Mouse (Mus musculus): Measurements from ENCODE around the gene Gadd45g. TPM values are rescaled to one million over a fixed set of nuclear protein-coding genes. Genes with fewer than 3 reads are reported as not detected.

Gadd45g gene
- polyA plus RNA-seq, 1 experiment = 180 TPM

DNA sequence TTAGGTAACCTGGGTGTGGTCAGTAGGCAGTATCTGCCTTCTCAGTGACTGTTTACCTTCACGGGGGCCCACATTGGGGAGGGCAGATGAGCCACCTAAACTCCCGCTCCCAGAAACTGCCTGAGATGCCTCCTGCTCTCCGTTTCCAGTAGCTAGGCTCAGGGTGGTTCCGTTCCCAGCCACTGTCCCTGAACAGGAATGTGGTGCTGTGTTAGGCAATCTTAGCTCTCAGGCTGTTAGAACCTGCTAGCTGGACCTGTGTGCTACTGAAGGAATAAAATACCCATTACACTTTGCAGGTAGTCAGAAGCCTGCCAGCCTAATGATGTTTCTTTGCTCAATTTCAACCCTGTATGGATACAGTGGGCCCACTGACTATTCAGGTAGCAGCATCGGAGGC is 37.8 kb downstream of the Gadd45g start:
- no peak for TF ChIP-seq CTCF (IDR thresholded peaks at IDR 0.05; ENCODE audit: control insufficient read depth, insufficient read depth, insufficient read length)
- Histone ChIP-seq H3K36me3 (ENCODE audit: control insufficient read depth, insufficient read depth) (no peaks in the 10 kb centered on the region), H3K79me2 (ENCODE audit: control insufficient read depth, insufficient read depth) (no peaks in the 10 kb centered on the region), H3ac (ENCODE audit: control insufficient read depth, insufficient read length, low read depth) (no peak overlapping the region), H3K27me3 (ENCODE audit: control insufficient read depth, insufficient read depth, insufficient read length) (no peaks in the 10 kb centered on the region), H3K4me3 (ENCODE audit: insufficient read depth, poor library complexity, severe bottlenecking) (no peak overlapping the region), H3K79me3 (ENCODE audit: low read depth) (no peaks in the 10 kb centered on the region)

DNA sequence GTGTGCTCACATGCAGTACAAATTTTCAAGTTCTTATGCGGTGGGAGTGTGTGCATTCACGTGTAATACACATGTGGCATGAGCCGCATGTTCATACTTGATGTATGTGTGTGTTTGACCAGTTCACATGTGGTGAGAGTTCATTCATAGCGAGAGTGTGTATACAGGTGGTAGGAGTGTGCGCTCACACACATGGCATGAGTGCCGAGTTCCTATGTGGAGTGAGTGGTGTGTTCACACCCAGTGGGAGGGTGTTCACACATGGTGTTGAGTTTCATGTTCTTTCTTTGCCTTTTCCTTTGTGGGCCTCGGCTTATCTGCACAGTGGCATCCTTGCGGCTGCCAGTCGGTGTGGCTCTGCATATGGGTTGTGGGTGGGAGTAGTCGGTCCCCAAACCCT is 39.1 kb downstream of the Gadd45g start:
- H3K79me3 ChIP-seq (ENCODE audit: low read depth) = no peaks in the 10 kb centered on the region
- no peaks in the 10 kb centered on the region for H3K27me3 ChIP-seq (ENCODE audit: control insufficient read depth, insufficient read depth, insufficient read length)
- H3K79me2 ChIP-seq (ENCODE audit: control insufficient read depth, insufficient read depth) = no peaks in the 10 kb centered on the region
- no peak overlapping the region for H3ac ChIP-seq (ENCODE audit: control insufficient read depth, insufficient read length, low read depth)
- H3K4me3 ChIP-seq (ENCODE audit: insufficient read depth, poor library complexity, severe bottlenecking) = no peak overlapping the region
- no peak for TF ChIP-seq USF1 (IDR thresholded peaks at IDR 0.05; ENCODE audit: low read depth)
- TF ChIP-seq MYOD1 (IDR thresholded peaks at IDR 0.05; ENCODE audit: control insufficient read depth, insufficient read length, low read depth) = peak; percentile 25
- no peak for TF ChIP-seq FOSL1 (IDR thresholded peaks at IDR 0.05; ENCODE audit: insufficient read depth, low read length, poor library complexity, severe bottlenecking)
- TF ChIP-seq CEBPB (IDR thresholded peaks at IDR 0.05; ENCODE audit: low read depth) = no peak
- H3K36me3 ChIP-seq (ENCODE audit: control insufficient read depth, insufficient read depth) = no peaks in the 10 kb centered on the region

DNA sequence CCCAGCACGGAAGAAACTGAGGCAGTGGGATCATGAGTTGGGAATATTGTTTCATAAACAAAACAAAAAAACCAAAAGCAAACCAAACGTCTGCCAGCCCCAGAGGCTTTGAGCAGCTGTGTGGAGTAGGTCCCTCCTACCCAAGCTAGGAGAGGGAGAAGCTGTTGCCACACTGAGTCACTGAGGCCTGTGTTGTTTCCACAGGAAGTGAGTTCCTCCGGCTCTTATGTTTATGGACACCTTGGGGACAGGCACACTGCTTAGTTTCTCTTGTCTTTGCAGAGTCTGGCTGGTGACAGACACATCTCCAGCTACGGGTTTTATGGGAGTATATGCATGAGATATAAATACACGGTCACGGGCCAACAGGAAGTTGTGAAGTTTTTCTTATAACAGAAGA is 39.6 kb downstream of the Gadd45g start:
- no peaks in the 10 kb centered on the region for H3K27me3 ChIP-seq (ENCODE audit: control insufficient read depth, insufficient read depth, insufficient read length)
- no peaks in the 10 kb centered on the region for H3K79me3 ChIP-seq (ENCODE audit: low read depth)
- H3ac ChIP-seq (ENCODE audit: control insufficient read depth, insufficient read length, low read depth) = no peak overlapping the region
- no peaks in the 10 kb centered on the region for H3K79me2 ChIP-seq (ENCODE audit: control insufficient read depth, insufficient read depth)
- no peaks in the 10 kb centered on the region for H3K36me3 ChIP-seq (ENCODE audit: control insufficient read depth, insufficient read depth)
- peak; percentile 74 for TF ChIP-seq MYOD1 (IDR thresholded peaks at IDR 0.05; ENCODE audit: control insufficient read depth, insufficient read length, low read depth)
- peak; percentile 39 for TF ChIP-seq MAX (IDR thresholded peaks at IDR 0.05)
- no peak for TF ChIP-seq USF1 (IDR thresholded peaks at IDR 0.05; ENCODE audit: low read depth)
- TF ChIP-seq FOSL1 (IDR thresholded peaks at IDR 0.05; ENCODE audit: insufficient read depth, low read length, poor library complexity, severe bottlenecking) = peak; percentile 67
- H3K4me3 ChIP-seq (ENCODE audit: insufficient read depth, poor library complexity, severe bottlenecking) = no peak overlapping the region

DNA sequence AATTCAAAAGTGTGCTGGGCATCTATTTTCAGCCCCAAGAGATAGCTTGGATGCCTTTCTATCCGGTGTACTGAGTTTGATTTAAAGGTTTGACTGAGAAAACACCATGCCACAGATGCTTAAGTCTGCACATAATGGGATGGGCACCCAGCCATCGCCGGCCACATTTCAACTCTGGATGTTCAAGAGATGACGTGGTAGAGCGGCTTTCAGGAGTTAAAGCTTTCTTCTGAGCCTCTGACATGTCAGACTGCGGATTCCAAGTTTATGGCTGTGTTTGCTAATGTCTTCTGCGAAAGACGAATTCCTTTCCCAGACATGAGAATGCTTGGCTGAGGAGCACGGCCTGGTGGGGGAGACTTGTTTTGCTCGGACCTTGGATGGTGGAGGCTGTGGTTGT is 40.2 kb downstream of the Gadd45g start:
- no peak overlapping the region for H3ac ChIP-seq (ENCODE audit: control insufficient read depth, insufficient read length, low read depth)
- no peak overlapping the region for H3K4me3 ChIP-seq (ENCODE audit: insufficient read depth, poor library complexity, severe bottlenecking)
- TF ChIP-seq MAX (IDR thresholded peaks at IDR 0.05) (peak; percentile 66), MYOD1 (IDR thresholded peaks at IDR 0.05; ENCODE audit: control insufficient read depth, insufficient read length, low read depth) (peak; percentile 63), FOSL1 (IDR thresholded peaks at IDR 0.05; ENCODE audit: insufficient read depth, low read length, poor library complexity, severe bottlenecking) (no peak)

DNA sequence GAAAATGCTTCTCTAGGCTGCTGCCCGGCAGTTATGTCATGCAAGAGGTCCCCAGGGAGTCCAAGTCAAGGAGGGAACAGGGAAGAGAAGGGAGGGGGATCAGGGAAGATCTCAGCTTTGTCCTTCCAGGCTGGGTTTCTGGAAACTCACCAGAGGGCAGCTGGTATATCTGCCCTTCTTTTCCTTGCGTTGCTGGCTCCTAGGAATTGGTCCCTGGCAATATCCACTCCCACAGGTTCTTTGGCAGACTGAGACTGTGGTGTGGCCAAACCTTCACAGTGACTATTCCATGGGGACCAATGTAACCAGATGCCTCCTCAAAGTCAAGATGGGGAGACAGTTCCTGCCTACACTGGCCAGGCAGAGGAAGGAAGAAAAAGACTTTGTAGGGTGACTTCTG is 41.9 kb downstream of the Gadd45g start:
- H3K36me3 ChIP-seq (ENCODE audit: control insufficient read depth, insufficient read depth) = no peaks in the 10 kb centered on the region

More for the DNA sequence above, 40.2 kb downstream of the Gadd45g start:
- H3K36me3 ChIP-seq (ENCODE audit: control insufficient read depth, insufficient read depth) = no peaks in the 10 kb centered on the region
- no peaks in the 10 kb centered on the region for H3K79me2 ChIP-seq (ENCODE audit: control insufficient read depth, insufficient read depth)
- no peaks in the 10 kb centered on the region for H3K79me3 ChIP-seq (ENCODE audit: low read depth)
- no peaks in the 10 kb centered on the region for H3K27me3 ChIP-seq (ENCODE audit: control insufficient read depth, insufficient read depth, insufficient read length)

DNA sequence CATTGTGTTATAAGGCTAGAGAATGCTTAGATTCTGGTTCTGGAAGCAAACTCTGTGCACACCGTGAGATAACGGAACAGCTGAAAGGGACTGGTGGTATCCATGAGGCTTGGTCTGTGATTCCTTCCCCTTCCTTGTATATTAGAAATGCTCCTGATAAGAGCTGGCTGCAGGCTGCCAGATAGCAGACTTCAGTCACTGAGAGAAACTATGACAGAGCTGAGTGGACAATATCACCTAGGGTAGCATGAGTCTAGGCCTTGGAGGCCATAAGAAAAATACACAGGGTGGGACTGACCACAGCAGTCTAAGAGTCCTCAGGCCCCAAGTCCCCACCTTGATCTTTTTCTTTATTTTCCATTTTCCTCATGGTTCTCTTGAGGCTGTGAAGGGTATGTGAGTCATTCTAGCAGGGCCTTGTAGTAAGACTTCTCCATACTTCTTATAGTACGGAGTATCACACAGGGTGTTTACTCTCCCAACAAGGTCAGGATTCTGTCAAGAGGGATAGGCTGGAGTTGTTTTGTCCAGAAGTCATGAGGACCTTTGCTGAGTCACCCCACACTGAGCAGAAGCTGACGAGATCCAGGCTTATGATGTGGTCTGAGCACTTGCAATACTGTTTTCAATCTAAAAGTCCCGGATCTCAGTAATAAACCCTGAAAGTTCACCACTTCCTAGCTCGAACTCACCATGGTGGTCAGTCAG is 45.5 kb downstream of the Gadd45g start:
- H3K79me3 ChIP-seq (ENCODE audit: low read depth) = no peaks in the 10 kb centered on the region
- TF ChIP-seq CTCF (IDR thresholded peaks at IDR 0.05; ENCODE audit: control insufficient read depth, insufficient read depth, insufficient read length) (no peak), MYOG (IDR thresholded peaks at IDR 0.05; ENCODE audit: control insufficient read depth, extremely low read depth, insufficient read length) (no peak), FOSL1 (IDR thresholded peaks at IDR 0.05; ENCODE audit: insufficient read depth, low read length, poor library complexity, severe bottlenecking) (no peak), CEBPB (IDR thresholded peaks at IDR 0.05; ENCODE audit: low read depth) (no peak), MAX (IDR thresholded peaks at IDR 0.05) (no peak), MYOD1 (IDR thresholded peaks at IDR 0.05; ENCODE audit: control insufficient read depth, insufficient read length, low read depth) (no peak), USF1 (IDR thresholded peaks at IDR 0.05; ENCODE audit: low read depth) (no peak)
- no peaks in the 10 kb centered on the region for H3K36me3 ChIP-seq (ENCODE audit: control insufficient read depth, insufficient read depth)
- H3K27me3 ChIP-seq (ENCODE audit: control insufficient read depth, insufficient read depth, insufficient read length) = no peaks in the 10 kb centered on the region
- H3K79me2 ChIP-seq (ENCODE audit: control insufficient read depth, insufficient read depth) = no peaks in the 10 kb centered on the region
- H3ac ChIP-seq (ENCODE audit: control insufficient read depth, insufficient read length, low read depth) = no peak overlapping the region
- H3K4me3 ChIP-seq (ENCODE audit: insufficient read depth, poor library complexity, severe bottlenecking) = no peak overlapping the region

More for the DNA sequence above, 41.9 kb downstream of the Gadd45g start:
- H3K79me2 ChIP-seq (ENCODE audit: control insufficient read depth, insufficient read depth) = no peaks in the 10 kb centered on the region
- H3K27me3 ChIP-seq (ENCODE audit: control insufficient read depth, insufficient read depth, insufficient read length) = no peaks in the 10 kb centered on the region
- H3K79me3 ChIP-seq (ENCODE audit: low read depth) = no peaks in the 10 kb centered on the region
- TF ChIP-seq FOSL1 (IDR thresholded peaks at IDR 0.05; ENCODE audit: insufficient read depth, low read length, poor library complexity, severe bottlenecking) = no peak
- no peak for TF ChIP-seq MYOD1 (IDR thresholded peaks at IDR 0.05; ENCODE audit: control insufficient read depth, insufficient read length, low read depth)
- TF ChIP-seq CEBPB (IDR thresholded peaks at IDR 0.05; ENCODE audit: low read depth) = no peak
- no peak for TF ChIP-seq MYOG (IDR thresholded peaks at IDR 0.05; ENCODE audit: control insufficient read depth, extremely low read depth, insufficient read length)
- no peak for TF ChIP-seq USF1 (IDR thresholded peaks at IDR 0.05; ENCODE audit: low read depth)
- H3ac ChIP-seq (ENCODE audit: control insufficient read depth, insufficient read length, low read depth) = no peak overlapping the region
- H3K4me3 ChIP-seq (ENCODE audit: insufficient read depth, poor library complexity, severe bottlenecking) = no peak overlapping the region
